Mouse (Mus musculus): ENCODE measurements around the gene 9530053A07Rik. TPM values are rescaled to one million over a fixed set of nuclear protein-coding genes. Genes with fewer than 3 reads are reported as not detected.
A peak's percentile ranks its signal among the peaks of the same experiment; 100 is the strongest.
"Not testable (repeated sequence)": the region's sequence is repeated elsewhere in the genome, so short reads cannot be mapped to it uniquely, and the experiment has no call there.

Gene 9530053A07Rik
- 0.05 and 0.07 TPM in 2 replicates for polyA plus RNA-seq (2014; fragmentation: Nextera tagmentation; extraction: Ambion mirVana)

DNA sequence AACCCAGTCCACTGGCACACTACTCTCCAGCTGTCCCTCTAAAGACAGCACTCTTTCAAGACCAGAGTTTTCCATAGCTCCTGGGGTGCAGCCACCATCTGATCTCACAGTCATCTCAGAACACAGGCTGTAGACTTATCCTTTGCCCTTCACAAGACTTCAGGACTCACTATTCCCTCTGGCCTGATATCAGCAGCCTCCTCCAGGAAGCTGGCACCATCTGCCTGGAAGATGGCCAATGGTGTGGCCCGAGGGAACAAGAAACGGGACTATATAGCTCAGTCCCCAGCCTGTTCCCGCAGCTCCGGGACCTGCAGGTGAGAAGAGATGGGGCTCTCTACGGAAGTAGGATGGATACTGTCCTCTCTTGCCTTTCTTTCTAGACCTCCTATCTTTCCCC lies at the start of gene 9530053A07Rik:
Gene 9530053A07Rik (plus strand): TSS at position 301 of the 400 bp plus-strand sequence.
- Histone ChIP-seq H3K27ac (ENCODE audit: low read depth, low read length) (no peak within 1 kb of the TSS), H3K27me3 (ENCODE audit: control insufficient read depth, insufficient read depth, low read length) (no peaks in the 10 kb centered on the region), H3K4me3 (ENCODE audit: low read depth, low read length) (no peak within 1 kb of the TSS), H3K9ac (ENCODE audit: low read depth, low read length) (no peak within 1 kb of the TSS), H3K36me3 (ENCODE audit: control insufficient read depth, insufficient read depth, low read length) (no peaks in the 10 kb centered on the region), H3K4me1 (replicated peaks; ENCODE audit: control insufficient read depth, insufficient read depth, low read length) (no peaks in the 10 kb centered on the region), H3K9me3 (ENCODE audit: control insufficient read depth, low read length) (no peaks in the 10 kb centered on the region), H3K4me2 (replicated peaks; ENCODE audit: low read depth, low read length) (no peak within 1 kb of the TSS)
- WGBS: 88% methylated on average over 5 of the region's 5 CpGs
- no peak for DNase-seq (ENCODE audit: low spot score)
- ATAC-seq (ENCODE audit: low FRiP score): no peak

DNA sequence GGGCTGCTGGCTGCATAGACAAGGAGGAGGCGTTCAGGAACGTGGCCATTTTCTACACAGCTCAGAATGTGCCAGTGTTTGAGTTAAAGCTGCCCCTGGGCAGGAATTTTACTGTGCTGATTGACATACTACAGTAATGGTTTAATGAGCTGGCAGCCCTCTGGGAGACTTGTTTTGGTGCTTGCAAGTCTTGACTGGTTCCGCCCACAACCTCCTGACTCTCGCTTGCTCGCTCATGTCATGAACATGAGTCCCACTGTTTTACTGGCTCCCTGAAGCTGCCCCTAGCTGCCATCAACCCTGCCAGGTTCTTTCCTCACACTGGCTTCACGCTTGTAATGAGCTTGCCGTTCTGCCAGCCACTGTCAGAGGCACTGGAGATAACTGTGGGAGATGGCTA lies 45.1 kb upstream of the 9530053A07Rik start:
- Histone ChIP-seq H3K4me2 (replicated peaks; ENCODE audit: low read depth, low read length) (no peak overlapping the region), H3K36me3 (ENCODE audit: control insufficient read depth, insufficient read depth, low read length) (no peaks in the 10 kb centered on the region), H3K27ac (ENCODE audit: low read depth, low read length) (no peak overlapping the region), H3K9ac (ENCODE audit: low read depth, low read length) (no peak overlapping the region), H3K4me1 (replicated peaks; ENCODE audit: control insufficient read depth, insufficient read depth, low read length) (no peaks in the 10 kb centered on the region), H3K9me3 (ENCODE audit: control insufficient read depth, low read length) (no peaks in the 10 kb centered on the region), H3K4me3 (ENCODE audit: low read depth, low read length) (no peak overlapping the region), H3K27me3 (ENCODE audit: control insufficient read depth, insufficient read depth, low read length) (no peaks in the 10 kb centered on the region)
- WGBS: 84% methylated on average over 7 of the region's 7 CpGs
- no peak for ATAC-seq (ENCODE audit: low FRiP score)
- DNase-seq (ENCODE audit: low spot score): no peak

DNA sequence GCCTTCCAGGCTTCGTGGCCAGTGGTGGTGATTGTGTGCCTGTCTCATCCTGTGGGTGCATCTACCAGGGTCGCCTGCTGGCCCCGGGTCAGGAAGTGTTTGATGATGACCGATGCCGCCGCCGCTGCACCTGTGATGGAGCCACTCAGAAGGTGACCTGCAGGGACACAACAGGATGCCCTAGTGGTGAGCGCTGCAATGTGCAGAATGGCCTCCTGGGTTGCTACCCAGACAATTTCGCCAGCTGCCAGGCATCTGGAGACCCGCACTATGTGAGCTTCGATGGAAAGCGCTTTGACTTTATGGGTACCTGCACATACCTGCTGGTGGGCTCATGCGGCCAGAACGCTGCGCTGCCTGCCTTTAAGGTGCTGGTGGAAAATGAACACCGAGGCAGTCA lies 43.0 kb upstream of the 9530053A07Rik start:
- 82% methylated on average over 16 of the region's 16 CpGs for WGBS
- Histone ChIP-seq H3K9me3 (ENCODE audit: control insufficient read depth, low read length) (no peaks in the 10 kb centered on the region), H3K27me3 (ENCODE audit: control insufficient read depth, insufficient read depth, low read length) (no peaks in the 10 kb centered on the region), H3K27ac (ENCODE audit: low read depth, low read length) (no peak overlapping the region), H3K4me1 (replicated peaks; ENCODE audit: control insufficient read depth, insufficient read depth, low read length) (no peaks in the 10 kb centered on the region), H3K36me3 (ENCODE audit: control insufficient read depth, insufficient read depth, low read length) (no peaks in the 10 kb centered on the region), H3K9ac (ENCODE audit: low read depth, low read length) (no peak overlapping the region), H3K4me2 (replicated peaks; ENCODE audit: low read depth, low read length) (no peak overlapping the region), H3K4me3 (ENCODE audit: low read depth, low read length) (no peak overlapping the region)
- ATAC-seq (ENCODE audit: low FRiP score) (no peak), DNase-seq (ENCODE audit: low spot score) (no peak)

GRCm38 (mm10) chr7:28093541-28093940 lies 35.7 kb upstream of the 9530053A07Rik start:
- no peak for ATAC-seq (ENCODE audit: low FRiP score)
- H3K4me3 ChIP-seq (ENCODE audit: low read depth, low read length): no peak overlapping the region
- WGBS: 34% methylated on average over 11 of the region's 11 CpGs

GRCm38 (mm10) chr7:28099101-28099500 lies 30.2 kb upstream of the 9530053A07Rik start:
- DNase-seq (ENCODE audit: low spot score) (no peak), ATAC-seq (ENCODE audit: low FRiP score) (no peak)
- Histone ChIP-seq H3K4me2 (replicated peaks; ENCODE audit: low read depth, low read length) (no peak overlapping the region), H3K4me1 (replicated peaks; ENCODE audit: control insufficient read depth, insufficient read depth, low read length) (no peaks in the 10 kb centered on the region), H3K36me3 (ENCODE audit: control insufficient read depth, insufficient read depth, low read length) (no peaks in the 10 kb centered on the region), H3K9me3 (ENCODE audit: control insufficient read depth, low read length) (peaks cover 4% of the 10 kb centered on the region; the same call in 1 of the 2 replicates), H3K9ac (ENCODE audit: low read depth, low read length) (no peak overlapping the region), H3K27ac (ENCODE audit: low read depth, low read length) (no peak overlapping the region), H3K27me3 (ENCODE audit: control insufficient read depth, insufficient read depth, low read length) (no peaks in the 10 kb centered on the region), H3K4me3 (ENCODE audit: low read depth, low read length) (no peak overlapping the region)
- WGBS: 92% methylated on average over 16 of the region's 16 CpGs

More at GRCm38 (mm10) chr7:28093541-28093940, 35.7 kb upstream of the 9530053A07Rik start:
- Histone ChIP-seq H3K4me2 (replicated peaks; ENCODE audit: low read depth, low read length) (no peak overlapping the region), H3K27me3 (ENCODE audit: control insufficient read depth, insufficient read depth, low read length) (no peaks in the 10 kb centered on the region), H3K27ac (ENCODE audit: low read depth, low read length) (no peak overlapping the region), H3K9ac (ENCODE audit: low read depth, low read length) (no peak overlapping the region), H3K36me3 (ENCODE audit: control insufficient read depth, insufficient read depth, low read length) (no peaks in the 10 kb centered on the region), H3K9me3 (ENCODE audit: control insufficient read depth, low read length) (no peaks in the 10 kb centered on the region), H3K4me1 (replicated peaks; ENCODE audit: control insufficient read depth, insufficient read depth, low read length) (no peaks in the 10 kb centered on the region)
- no peak for DNase-seq (ENCODE audit: low spot score)

DNA sequence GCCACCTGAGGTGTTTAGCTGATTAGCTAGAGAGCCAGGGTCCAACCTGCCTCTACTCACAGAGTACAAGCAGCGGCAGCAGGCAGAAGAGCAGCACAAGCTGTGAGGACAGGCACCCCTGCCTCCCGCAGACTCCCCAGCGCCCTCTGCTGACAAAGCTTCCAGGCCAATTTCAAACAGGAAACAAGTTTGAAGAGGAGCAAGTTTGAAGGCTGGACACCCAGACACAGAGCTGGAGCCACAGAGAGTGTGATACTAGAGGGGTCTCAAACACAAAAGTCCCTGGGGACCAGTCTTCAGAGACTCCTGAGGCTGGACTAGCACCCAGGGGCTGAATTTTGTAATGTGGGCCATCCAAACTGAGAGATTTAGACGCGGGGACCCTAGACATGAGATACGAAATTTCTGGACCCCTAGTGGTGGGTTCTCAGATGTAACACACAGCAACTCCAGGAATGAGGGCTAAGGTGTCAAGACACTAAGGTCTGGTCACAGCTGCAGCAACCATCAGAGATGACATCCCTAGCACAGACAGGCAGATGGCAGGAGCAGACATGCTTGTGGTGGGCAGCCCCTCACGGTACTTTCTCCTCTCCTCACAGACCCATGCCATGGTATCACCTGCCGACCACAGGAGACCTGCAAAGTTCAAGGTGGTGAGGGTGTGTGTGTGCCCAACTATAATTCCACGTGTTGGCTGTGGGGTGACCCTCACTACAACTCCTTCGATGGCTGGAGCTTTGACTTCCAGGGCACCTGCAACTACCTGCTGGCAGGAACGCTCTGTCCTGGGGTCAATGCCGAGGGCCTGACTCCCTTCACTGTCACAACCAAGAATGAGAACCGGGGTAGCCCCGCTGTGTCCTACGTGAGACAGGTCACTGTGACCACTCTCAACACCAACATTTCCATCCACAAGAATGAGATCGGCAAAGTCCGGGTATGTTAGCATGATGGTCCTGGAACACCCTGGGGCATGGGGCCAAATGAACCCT lies 28.4 kb upstream of the 9530053A07Rik start:
- H3K4me1 ChIP-seq (replicated peaks; ENCODE audit: control insufficient read depth, insufficient read depth, low read length): no peaks in the 10 kb centered on the region
- H3K27ac ChIP-seq (ENCODE audit: low read depth, low read length): no peak overlapping the region
- no peak for ATAC-seq (ENCODE audit: low FRiP score)
- peak; percentile 22 for DNase-seq (ENCODE audit: low spot score)
- H3K9ac ChIP-seq (ENCODE audit: low read depth, low read length): no peak overlapping the region
- H3K4me3 ChIP-seq (ENCODE audit: low read depth, low read length): no peak overlapping the region
- H3K9me3 ChIP-seq (ENCODE audit: control insufficient read depth, low read length): peaks cover 4% of the 10 kb centered on the region; the same call in 1 of the 2 replicates
- no peaks in the 10 kb centered on the region for H3K27me3 ChIP-seq (ENCODE audit: control insufficient read depth, insufficient read depth, low read length)
- no peaks in the 10 kb centered on the region for H3K36me3 ChIP-seq (ENCODE audit: control insufficient read depth, insufficient read depth, low read length)
- no peak overlapping the region for H3K4me2 ChIP-seq (replicated peaks; ENCODE audit: low read depth, low read length)
- 70% methylated on average over 17 of the region's 17 CpGs for WGBS

GRCm38 (mm10) chr7:28102936-28103335 lies 26.3 kb upstream of the 9530053A07Rik start:
- not testable (repeated sequence) for H3K27ac ChIP-seq (ENCODE audit: low read depth, low read length); ATAC-seq (ENCODE audit: low FRiP score); H3K9ac ChIP-seq (ENCODE audit: low read depth, low read length); DNase-seq (ENCODE audit: low spot score); H3K9me3 ChIP-seq (ENCODE audit: control insufficient read depth, low read length); H3K36me3 ChIP-seq (ENCODE audit: control insufficient read depth, insufficient read depth, low read length); H3K4me2 ChIP-seq (replicated peaks; ENCODE audit: low read depth, low read length); H3K27me3 ChIP-seq (ENCODE audit: control insufficient read depth, insufficient read depth, low read length); H3K4me1 ChIP-seq (replicated peaks; ENCODE audit: control insufficient read depth, insufficient read depth, low read length); H3K4me3 ChIP-seq (ENCODE audit: low read depth, low read length)
- WGBS: 53% methylated on average over 5 of the region's 5 CpGs

- 6% methylated on average over 23 of the region's 23 CpGs for WGBS
- H3K27ac ChIP-seq (ENCODE audit: low read depth, low read length): no peak overlapping the region
- H3K4me3 ChIP-seq (ENCODE audit: low read depth, low read length): no peak overlapping the region
- H3K4me2 ChIP-seq (replicated peaks; ENCODE audit: low read depth, low read length): no peak overlapping the region
- no peak for ATAC-seq (ENCODE audit: low FRiP score)
- peak; percentile 48 for DNase-seq (ENCODE audit: low spot score)
- H3K27me3 ChIP-seq (ENCODE audit: control insufficient read depth, insufficient read depth, low read length): no peaks in the 10 kb centered on the region
- no peaks in the 10 kb centered on the region for H3K36me3 ChIP-seq (ENCODE audit: control insufficient read depth, insufficient read depth, low read length)
- H3K9me3 ChIP-seq (ENCODE audit: control insufficient read depth, low read length): no peaks in the 10 kb centered on the region
- no peak overlapping the region for H3K9ac ChIP-seq (ENCODE audit: low read depth, low read length)
- H3K4me1 ChIP-seq (replicated peaks; ENCODE audit: control insufficient read depth, insufficient read depth, low read length): no peaks in the 10 kb centered on the region
Observed at GRCm38 (mm10) chr7:28104670-28105069, 24.6 kb upstream of the 9530053A07Rik start.

- Histone ChIP-seq H3K4me3 (ENCODE audit: low read depth, low read length) (no peak overlapping the region), H3K27me3 (ENCODE audit: control insufficient read depth, insufficient read depth, low read length) (no peaks in the 10 kb centered on the region), H3K4me2 (replicated peaks; ENCODE audit: low read depth, low read length) (no peak overlapping the region), H3K27ac (ENCODE audit: low read depth, low read length) (no peak overlapping the region), H3K9me3 (ENCODE audit: control insufficient read depth, low read length) (no peaks in the 10 kb centered on the region), H3K9ac (ENCODE audit: low read depth, low read length) (no peak overlapping the region), H3K36me3 (ENCODE audit: control insufficient read depth, insufficient read depth, low read length) (no peaks in the 10 kb centered on the region), H3K4me1 (replicated peaks; ENCODE audit: control insufficient read depth, insufficient read depth, low read length) (no peaks in the 10 kb centered on the region)
- DNase-seq (ENCODE audit: low spot score) (no peak), ATAC-seq (ENCODE audit: low FRiP score) (no peak)
- WGBS: 92% methylated on average over 11 of the region's 11 CpGs
Observed at GRCm38 (mm10) chr7:28106241-28106640, 23.0 kb upstream of the 9530053A07Rik start.
